Mouse (Mus musculus) urinary bladder, postnatal 14 days (tissue): ENCODE results near the gene Ogdh.

ENCODE experiments used
- DNase-seq: peaks from one replicate; pipeline ENCODE4 v3.0.0; 2021; ENCODE audit warnings: low spot score

Ogdh gene

DNA sequence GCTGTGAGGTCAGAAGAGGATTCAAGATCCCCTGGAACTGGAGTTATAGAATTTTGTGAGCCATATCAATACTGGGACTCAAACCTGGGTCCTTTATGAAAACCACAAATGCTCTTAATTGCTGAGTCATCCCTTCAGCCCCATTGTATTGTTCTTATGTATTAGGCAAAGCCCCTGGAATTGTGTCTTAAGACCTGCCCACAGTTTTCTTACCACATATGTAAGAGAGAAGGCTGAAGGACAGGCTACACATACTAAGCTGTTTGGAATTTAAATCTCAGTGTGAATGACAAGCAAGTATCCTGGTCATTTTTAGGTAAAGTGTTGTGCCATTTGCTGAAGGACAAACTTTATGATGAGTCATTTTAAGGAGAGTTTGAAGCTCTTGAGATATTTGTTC is 4.6 kb downstream of the Ogdh start:
- DNase-seq: no peak

- no peak for DNase-seq
Observed at GRCm38 (mm10) chr11:6299435-6299834, 8.0 kb downstream of the Ogdh start.

- no peak for DNase-seq
Observed at GRCm38 (mm10) chr11:6302793-6303192, 11.4 kb downstream of the Ogdh start.

DNA sequence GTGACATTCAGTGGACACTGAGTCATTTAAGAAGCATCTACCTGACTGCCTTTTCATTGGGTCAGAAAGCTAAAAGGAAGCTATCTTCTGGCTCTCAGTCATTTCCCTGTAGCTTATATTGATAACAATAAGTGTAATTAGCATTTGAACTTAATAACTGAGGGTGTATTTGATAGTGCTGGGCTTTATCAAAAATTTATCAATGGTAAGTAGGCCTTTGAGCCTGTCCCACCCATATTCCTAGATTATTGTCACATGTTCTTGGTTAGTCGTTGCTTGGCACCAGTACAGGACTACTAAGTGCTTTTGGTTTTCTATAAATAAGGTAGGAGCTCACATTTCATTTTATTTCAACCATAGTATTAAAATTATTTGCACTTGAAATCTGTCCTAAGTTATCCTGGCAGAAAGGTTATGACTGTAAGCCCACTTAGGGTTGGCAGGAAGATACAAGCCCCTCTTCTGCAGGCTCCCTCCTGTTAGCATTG is 14.6 kb downstream of the Ogdh start:
- DNase-seq: no peak

GRCm38 (mm10) chr11:6308181-6308580 is 16.7 kb downstream of the Ogdh start:
- no peak for DNase-seq

DNA sequence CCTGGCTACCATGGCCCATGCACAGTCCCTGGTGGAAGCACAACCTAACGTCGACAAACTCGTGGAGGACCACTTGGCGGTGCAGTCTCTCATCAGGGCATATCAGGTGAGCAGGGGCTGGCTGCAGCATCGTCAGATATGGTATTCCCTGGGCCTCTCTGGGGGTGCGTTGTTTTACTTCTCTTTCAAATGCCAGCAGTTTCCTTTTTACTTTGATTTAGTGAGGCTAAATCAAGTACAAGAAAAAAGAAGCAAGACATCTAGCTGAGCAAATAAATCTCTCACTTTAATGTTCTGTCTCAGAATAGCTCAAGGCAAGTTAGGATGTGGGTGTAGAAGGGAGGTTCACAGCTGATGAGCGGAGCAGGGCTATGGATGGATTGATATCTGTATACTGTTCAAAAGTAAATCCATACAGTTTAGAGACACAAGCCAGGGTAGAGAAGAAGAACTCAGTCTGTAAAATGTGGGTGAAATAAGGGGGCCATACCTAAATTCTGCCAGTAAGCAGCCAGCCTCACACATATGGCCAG is 22.5 kb downstream of the Ogdh start:
- DNase-seq: no peak

GRCm38 (mm10) chr11:6316821-6317220 is 25.4 kb downstream of the Ogdh start:
- DNase-seq: no peak

- no peak for DNase-seq
Observed at GRCm38 (mm10) chr11:6318559-6318958, 27.1 kb downstream of the Ogdh start.

DNA sequence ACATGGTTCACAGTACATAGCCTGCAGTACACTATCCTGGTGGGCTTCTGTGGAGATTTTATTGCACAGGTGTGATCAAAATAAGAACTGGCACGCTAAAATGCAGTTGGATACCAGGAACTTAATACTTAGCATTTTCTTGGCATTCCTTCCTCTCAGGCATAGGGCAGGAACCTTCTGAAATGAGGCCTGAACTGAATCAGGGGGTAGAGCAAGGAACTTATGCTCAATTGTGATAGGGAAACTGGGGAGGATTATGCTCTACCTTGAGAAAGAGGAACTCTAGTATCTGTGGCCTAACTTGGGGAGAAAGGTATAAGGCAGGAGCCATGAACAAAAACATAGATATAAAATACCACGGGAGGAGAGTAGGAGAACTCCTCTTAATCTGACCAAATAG is 27.9 kb downstream of the Ogdh start:
- no peak for DNase-seq

DNA sequence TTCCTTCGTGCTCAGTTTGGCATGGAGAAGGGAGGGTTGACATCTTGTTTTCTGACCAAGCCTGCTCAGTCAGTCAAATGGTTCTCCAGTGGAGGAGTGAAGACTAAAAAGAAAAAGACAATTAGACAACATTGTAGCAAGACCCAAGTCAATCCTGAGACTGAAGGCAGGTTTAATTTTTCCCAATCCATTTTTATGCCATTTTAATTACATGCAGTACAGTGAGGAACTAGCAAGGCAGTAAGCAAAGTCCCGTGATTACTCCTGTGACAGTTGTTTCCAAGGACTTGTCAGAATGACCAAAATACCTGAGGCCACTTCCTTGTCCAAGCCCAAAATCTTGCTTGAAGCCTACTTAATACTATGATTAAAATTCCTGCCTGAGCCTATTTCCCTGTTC is 30.7 kb downstream of the Ogdh start:
- DNase-seq: no peak

DNA sequence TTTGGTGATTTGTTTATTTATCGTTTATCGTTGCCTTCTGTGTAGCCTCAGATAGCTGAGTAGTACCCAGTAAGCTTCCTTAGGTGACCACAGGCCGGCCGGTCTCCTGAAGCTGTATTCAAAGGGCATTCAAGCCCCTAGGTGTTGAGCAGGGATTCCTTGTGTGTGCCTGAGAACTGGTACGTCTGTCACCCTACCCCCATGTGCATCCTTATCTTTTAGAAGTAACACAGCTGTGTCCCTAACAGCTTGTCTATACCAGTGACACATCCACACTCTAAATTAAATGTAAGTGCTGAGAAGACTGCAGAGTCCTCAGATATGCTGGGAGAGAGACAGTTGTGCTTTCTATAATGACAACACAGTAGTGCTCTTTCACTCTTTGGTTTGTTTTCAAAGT is 31.9 kb downstream of the Ogdh start:
- DNase-seq: no peak

DNA sequence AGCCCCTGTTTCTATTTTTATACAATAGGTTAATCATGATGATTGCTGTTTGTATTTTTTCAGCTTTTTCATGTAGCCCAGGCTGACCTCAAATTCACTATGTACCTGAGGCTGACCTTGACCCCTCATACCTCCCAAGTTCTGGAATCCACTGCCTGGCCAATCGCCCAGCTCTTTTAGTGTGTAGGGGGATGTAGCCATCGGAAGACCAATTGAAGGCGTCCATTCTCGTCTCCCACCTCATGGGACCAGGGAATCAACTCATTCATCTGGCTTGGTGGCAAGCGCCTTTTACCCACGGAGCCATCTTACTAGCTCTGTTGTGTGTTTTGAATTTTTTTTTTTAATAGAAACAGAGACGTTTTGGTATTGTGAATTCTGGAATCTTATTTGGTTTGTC is 39.8 kb downstream of the Ogdh start:
- DNase-seq: no peak

DNA sequence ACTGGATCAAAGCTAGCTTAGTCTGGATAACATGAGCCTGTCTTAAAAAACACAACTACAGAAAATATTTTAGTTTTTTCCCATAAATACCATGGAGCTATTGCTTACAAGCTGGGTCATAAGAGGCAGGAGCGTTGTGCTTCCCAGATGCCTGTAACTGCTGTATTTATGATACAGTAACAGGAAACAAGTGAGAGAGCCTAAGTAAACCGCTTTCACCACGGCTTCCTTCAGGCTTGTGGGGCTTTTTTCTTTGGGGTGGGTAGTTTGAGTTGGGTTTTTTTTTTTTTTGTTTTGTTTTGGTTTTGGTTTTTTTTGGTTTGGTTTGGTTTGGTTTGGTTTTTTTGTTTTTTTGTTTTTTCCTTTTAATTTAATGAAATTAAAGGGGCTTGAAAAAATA is 41.2 kb downstream of the Ogdh start:
- DNase-seq: no peak

DNA sequence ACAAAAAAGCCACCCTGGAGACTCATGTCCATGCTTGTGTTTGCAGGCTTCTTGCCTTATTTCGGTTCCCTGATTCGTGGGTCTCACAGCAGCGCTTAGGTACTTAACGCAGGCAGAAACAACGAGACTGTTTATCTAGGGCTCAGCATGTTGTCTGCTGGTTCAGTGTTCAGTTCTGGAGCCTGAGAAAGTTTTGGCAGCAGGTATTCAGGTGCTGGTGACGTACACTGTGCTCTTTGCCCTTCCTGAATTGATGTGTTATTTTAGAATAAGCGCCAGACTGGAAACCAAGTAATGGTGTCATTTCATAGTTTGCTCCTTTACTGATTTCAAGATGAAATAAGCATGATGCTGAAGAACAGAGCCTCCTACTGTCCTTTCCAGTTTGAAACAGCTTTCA is 42.0 kb downstream of the Ogdh start:
- no peak for DNase-seq

GRCm38 (mm10) chr11:6335321-6335720 is 43.9 kb downstream of the Ogdh start:
- no peak for DNase-seq

- no peak for DNase-seq
Observed at GRCm38 (mm10) chr11:6336689-6337088, 45.3 kb downstream of the Ogdh start.

DNA sequence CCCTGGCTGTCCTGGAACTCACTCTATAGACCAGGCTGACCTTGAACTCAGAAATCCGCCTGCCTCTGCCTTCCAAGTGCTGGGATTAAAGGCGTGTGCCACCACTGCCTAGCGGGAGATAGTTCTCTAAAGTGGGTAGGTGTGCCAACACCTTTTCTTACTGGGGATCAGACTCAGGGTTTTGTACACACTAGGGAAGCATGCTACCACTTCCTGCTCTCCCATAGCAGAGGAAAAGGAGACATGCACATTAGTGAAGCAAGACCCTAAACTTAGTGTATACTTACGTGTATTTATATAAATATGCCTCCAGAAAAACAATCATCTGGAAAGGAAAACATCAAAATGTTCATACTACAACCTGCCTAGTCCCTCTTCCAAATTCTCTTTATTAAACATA is 54.5 kb downstream of the Ogdh start:
- no peak for DNase-seq

- DNase-seq: peak; percentile 60
Observed at GRCm38 (mm10) chr11:6346966-6347365, 55.5 kb downstream of the Ogdh start.

GRCm38 (mm10) chr11:6348681-6349200 is 57.3 kb downstream of the Ogdh start:
- no peak for DNase-seq

DNA sequence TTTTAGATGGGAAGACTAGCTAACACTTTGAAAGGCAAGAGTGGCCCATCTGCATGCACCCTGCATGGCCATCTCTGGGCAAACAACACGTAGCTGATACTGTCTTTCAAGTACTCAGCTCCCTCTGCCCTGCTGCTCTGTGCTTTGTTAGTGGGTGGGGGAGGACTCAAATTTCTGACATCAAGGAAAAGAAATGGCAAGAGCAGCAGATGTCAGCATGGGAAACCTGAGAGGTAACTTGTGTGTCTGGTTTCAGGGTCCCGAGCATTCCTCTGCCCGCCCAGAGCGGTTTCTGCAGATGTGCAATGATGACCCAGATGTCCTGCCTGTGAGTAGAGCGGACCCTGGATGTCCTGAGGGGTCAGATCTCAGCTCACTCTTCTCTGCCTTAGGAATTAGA is 58.2 kb downstream of the Ogdh start:
- no peak for DNase-seq

GRCm38 (mm10) chr11:6355106-6355505 is 63.7 kb downstream of the Ogdh start:
- DNase-seq: no peak

DNA sequence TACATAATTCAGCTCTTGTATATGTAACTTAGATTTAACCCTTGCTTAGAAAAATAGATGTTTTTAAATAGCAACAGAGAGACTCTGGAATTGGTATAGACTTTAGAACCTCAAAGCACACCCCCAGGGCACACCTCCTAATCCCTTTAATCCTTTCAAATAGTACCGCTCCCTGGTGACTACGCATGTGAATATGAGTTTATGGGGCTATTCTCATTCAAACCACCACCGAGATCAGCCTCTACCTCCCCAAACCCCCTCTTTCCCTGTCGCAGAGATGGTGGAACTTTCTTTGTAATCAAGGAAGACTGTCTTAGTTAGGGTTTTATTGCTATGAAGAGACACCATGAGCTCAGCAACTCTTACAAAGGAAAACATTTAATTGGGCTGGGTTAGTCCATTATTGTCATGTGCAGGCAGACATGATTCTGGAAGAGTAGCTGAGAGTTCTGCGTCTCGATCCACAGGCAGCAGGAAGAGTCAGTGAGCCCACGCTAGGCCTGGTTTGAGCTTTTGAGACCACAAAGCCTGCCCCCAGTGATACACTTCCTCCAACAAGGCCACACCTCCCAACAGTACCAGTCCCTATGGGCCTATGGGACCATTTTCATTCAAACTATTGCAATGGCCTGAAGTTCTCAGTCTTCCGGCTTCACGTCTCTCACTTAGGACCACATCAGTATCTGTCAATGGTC is 73.3 kb downstream of the Ogdh start:
- no peak for DNase-seq

- DNase-seq: peak; percentile 77
Observed at GRCm38 (mm10) chr11:6365885-6366284, 74.5 kb downstream of the Ogdh start.

- no peak for DNase-seq
Observed at GRCm38 (mm10) chr11:6366434-6366833, 75.0 kb downstream of the Ogdh start.
